Mouse (Mus musculus) pancreas, adult 10 weeks (tissue): ENCODE measurements around the gene Armt1. TPM values are rescaled to one million over a fixed set of nuclear protein-coding genes. Genes with fewer than 3 reads are reported as not detected.

ENCODE experiments used
- polyA plus RNA-seq: library from polyadenylated mRNA; stranded (reverse); fragments of 350-450 nt; fragmentation: Illumina TruSeq; extraction: RNeasy Lipid Tissue Mini Kit (QIAGEN cat#74804); gene quantifications from one replicate; pipeline ENCODE4 v1.2.3, GENCODE M21; 2015; ENCODE audit warnings: low read depth, low replicate concordance; ENCODE audit not compliant: insufficient read depth

Gene Armt1
- 5.0 TPM for polyA plus RNA-seq

DNA sequence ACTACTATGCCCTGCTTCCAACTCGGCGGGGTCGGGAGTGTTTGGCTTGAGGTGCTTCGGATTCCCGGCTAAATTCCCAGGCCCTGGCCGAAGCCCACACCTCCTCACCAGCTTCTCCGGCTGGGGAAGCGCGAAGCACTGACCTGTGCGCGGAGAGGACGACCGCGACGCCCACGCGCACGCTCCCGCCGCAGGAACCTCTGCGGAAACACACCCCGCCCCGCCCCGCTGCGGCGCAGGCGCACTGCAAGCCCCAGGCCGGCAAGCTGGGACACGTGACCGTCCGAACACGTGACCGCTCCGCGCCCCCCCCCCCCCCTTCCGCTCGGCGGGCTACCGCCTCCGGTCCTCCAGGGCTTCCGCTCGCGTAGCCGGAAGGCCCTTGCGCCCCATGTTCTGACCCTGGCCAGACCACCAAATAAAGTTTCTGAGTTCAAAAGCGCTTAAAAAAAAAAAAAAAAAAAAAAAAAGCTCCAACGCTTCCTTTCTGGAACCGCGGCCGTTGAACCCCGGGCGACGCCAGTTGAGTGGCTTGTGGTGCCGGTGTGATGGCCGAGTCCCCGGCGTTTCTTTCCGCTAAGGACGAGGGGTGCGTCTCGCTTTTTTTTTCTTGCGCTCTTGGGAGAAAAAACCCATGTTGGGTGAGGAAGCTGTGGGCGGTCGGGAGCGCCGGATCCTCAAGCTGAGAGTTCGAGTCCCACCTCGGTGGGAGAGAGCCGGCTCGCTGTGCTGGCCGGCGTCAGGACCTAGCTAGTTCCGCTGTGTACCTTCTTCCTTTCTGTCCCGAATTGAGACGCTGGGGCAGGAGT lies at the start of gene Armt1, which contains the start of gene Rmnd1:
TSS of gene Armt1 (plus strand) at position 345 of the 809 bp plus-strand sequence.
TSS of gene Rmnd1 (minus strand) at position 266 of the 809 bp plus-strand sequence.

DNA sequence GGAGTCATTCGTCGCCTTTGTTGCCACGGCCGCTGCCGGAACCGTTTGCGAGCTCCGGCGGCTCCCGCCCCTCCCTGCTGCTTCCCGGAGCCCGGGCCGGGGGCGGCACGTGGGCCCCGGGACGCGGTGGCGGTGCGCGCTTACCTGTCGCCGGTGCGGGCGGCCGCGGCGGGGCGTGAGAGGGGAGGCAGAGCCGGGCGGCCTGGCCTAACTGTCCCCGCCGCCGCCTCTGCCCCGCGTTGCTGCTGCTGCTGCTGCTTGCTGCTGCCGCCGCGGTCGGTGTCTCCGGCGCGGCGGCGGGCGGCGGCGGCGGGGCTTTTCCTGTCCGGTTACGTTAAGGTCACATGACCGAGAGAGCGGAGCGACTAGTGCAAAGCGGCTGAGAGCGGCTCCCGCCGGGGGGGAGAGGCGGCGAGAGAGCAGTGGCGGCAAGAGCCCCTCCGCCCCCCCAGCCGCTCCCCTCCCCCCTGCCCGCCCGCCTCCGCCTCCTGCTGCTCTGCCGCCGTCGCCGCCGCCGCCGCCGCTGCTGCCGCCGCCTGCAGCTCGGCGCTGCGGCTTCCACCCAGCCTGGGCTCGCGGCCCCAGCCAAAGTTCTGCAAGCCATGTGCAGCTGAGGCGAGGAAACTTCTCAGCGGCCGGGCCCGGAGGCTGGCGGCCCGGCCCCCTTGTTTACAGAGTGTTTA lies 44.4 kb upstream of the Armt1 start, which contains the start of gene Zbtb2:
TSS of gene Zbtb2 (minus strand) at position 408 of the 683 bp plus-strand sequence.

DNA sequence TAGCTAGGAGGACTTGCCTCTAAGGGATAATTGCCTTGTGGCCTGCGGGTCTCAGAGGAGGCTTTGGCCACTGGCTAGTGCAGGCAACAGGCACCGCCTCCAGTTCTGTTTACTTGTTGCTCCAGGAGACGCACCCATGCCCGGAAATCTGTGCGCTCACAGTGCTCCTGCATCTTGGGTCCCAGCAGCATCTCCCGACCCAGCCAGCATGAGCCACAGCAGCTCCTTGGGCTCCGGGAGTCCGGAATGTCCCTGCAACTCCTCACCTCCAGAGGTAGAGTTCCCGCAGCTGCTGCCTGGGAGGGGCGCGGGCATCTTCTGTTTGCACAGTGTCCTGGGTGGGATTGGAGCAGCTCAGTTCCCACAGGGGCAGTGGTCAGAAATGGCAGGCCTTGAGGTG lies 50.1 kb downstream of the Armt1 start, which contains the start of gene Ccdc170:
TSS of gene Ccdc170 (plus strand) at position 148 of the 400 bp plus-strand sequence.

Other genes starting within 250 kb of the Armt1 start
- 9.0 TPM for gene Akap12, start 166.1 kb upstream of the Armt1 start, polyA plus RNA-seq
- gene Zbtb2, start 44.4 kb upstream of the Armt1 start, polyA plus RNA-seq = 1.7 TPM
- 13.0 TPM for gene Rmnd1, start 79 bp upstream of the Armt1 start, polyA plus RNA-seq
- 0.48 TPM for gene Ccdc170, start 50.0 kb downstream of the Armt1 start, polyA plus RNA-seq
- 1.7 TPM for gene Esr1, start 179.1 kb downstream of the Armt1 start, polyA plus RNA-seq